Mouse (Mus musculus) midbrain, postnatal 0 days (tissue): Measurements from ENCODE around the gene Zfp600. TPM values are rescaled to one million over a fixed set of nuclear protein-coding genes. Genes with fewer than 3 reads are reported as not detected.
"Not testable (repeated sequence)": the region's sequence is repeated elsewhere in the genome, so short reads cannot be mapped to it uniquely, and the experiment has no call there.

Experiments used
- ATAC-seq: fragments of 200-750 bp; cut with Nextera tagmentation; 2 replicates; pipeline ENCODE4 v1.8.0; 2017; ENCODE audit warnings: moderate number of reproducible peaks, mild to moderate bottlenecking, moderate TSS enrichment, moderate library complexity; ENCODE audit not compliant: low FRiP score
- DNase-seq: peaks from one replicate; pipeline ENCODE4 v3.0.0-alpha.2; 2015; ENCODE audit warnings: low spot score
- H3K27ac ChIP-seq: fragments of 300-500 bp; sonication (generic); 2 replicates; pipeline ENCODE4 v1.5.1; 2014; ENCODE audit warnings: low read depth, mild to moderate bottlenecking, low read length, mixed read lengths
- H3K27me3 ChIP-seq: fragments of 300-500 bp; sonication (generic); 2 replicates; pipeline ENCODE4 v1.6.1; 2014; ENCODE audit warnings: low read length, control low read depth, mixed read lengths; ENCODE audit not compliant: insufficient read depth
- H3K36me3 ChIP-seq: fragments of 300-500 bp; sonication (generic); 2 replicates; pipeline ENCODE4 v1.6.1; 2014; ENCODE audit warnings: low read length, control low read depth, mixed read lengths; ENCODE audit not compliant: insufficient read depth
- H3K4me1 ChIP-seq: fragments of 300-500 bp; sonication (generic); 2 replicates; pipeline ENCODE4 v1.6.1; 2014; ENCODE audit warnings: mild to moderate bottlenecking, control low read depth, antibody characterized with exemption, low read length, mixed read lengths; ENCODE audit not compliant: insufficient read depth
- H3K4me2 ChIP-seq: fragments of 300-500 bp; sonication (generic); 2 replicates; pipeline ENCODE4 v1.6.1; 2014; ENCODE audit warnings: low read depth, mild to moderate bottlenecking, low read length, mixed read lengths; ENCODE audit not compliant: poor library complexity, severe bottlenecking
- H3K4me3 ChIP-seq: fragments of 300-500 bp; sonication (generic); 2 replicates; pipeline ENCODE4 v1.5.1; 2014; ENCODE audit warnings: low read depth, mild to moderate bottlenecking, low read length, moderate library complexity
- H3K9ac ChIP-seq: fragments of 300-500 bp; sonication (generic); replicated peaks from 2 replicates; pipeline ENCODE4 v1.6.1; 2014; ENCODE audit warnings: mild to moderate bottlenecking, low read length, moderate library complexity, mixed read lengths; ENCODE audit not compliant: poor library complexity, severe bottlenecking
- H3K9me3 ChIP-seq: fragments of 300-500 bp; sonication (generic); 2 replicates; pipeline ENCODE4 v1.6.1; 2016; ENCODE audit warnings: low read length, control low read depth
- WGBS: fragments of 180-500 bp; shearing (Covaris S2); extraction: QIAGEN DNeasy Blood & Tissue Kit; methylation state at CpG from one replicate; pipeline ENCODE4 v1.1.7; 2014; 5-methylcytosine and 5-hydroxymethylcytosine counted together
- polyA plus RNA-seq: library from polyadenylated mRNA; unstranded; fragments of >200 nt; fragmentation: Nextera tagmentation; extraction: Ambion mirVana; gene quantifications from 2 replicates; pipeline ENCODE4 v1.2.1, GENCODE M21; 2015
- total RNA-seq: library from RNA; depleted of rRNA; stranded (reverse); fragments of >200 nt; gene quantifications from 2 replicates; pipeline ENCODE4 v1.2.3, GENCODE M21; 2014; rRNA removed

Gene Zfp600
- total and polyA plus RNA-seq, 2 experiments from 2014 or later, result not detected

GRCm38 (mm10) chr4:146242119-146242518 is 85.5 kb downstream of the Zfp600 start:
- not testable (repeated sequence) for H3K4me3 ChIP-seq, H3K9me3 ChIP-seq, ATAC-seq, DNase-seq, H3K27ac ChIP-seq, H3K27me3 ChIP-seq, H3K4me1 ChIP-seq, H3K36me3 ChIP-seq, H3K9ac ChIP-seq, H3K4me2 ChIP-seq
- 65% methylated on average over 5 of the region's 5 CpGs for WGBS

Other genes starting within 250 kb of the Zfp600 start
- not detected in 2 replicates for gene Zfp987, start 59.5 kb upstream of the Zfp600 start, total RNA-seq
- gene Zfp987, start 59.5 kb upstream of the Zfp600 start, polyA plus RNA-seq, result not detected in 2 replicates